Mouse (Mus musculus) spleen, adult 2 months (tissue): ENCODE measurements around the gene Jaml.

ENCODE experiments used
- CTCF ChIP-seq: fragments of 200-500 bp; IDR thresholded peaks from 2 replicates; pipeline ENCODE4 v1.5.1; 2011; ENCODE audit warnings: mild to moderate bottlenecking, inconsistent platforms; ENCODE audit not compliant: insufficient read depth, insufficient read length, insufficient replicate concordance; ENCODE audit errors: extremely low read depth
- POLR2A ChIP-seq: fragments of 200-500 bp; IDR thresholded peaks from 2 replicates; pipeline ENCODE4 v1.6.1; 2011; ENCODE audit warnings: low read depth, low read length, inconsistent platforms

DNA sequence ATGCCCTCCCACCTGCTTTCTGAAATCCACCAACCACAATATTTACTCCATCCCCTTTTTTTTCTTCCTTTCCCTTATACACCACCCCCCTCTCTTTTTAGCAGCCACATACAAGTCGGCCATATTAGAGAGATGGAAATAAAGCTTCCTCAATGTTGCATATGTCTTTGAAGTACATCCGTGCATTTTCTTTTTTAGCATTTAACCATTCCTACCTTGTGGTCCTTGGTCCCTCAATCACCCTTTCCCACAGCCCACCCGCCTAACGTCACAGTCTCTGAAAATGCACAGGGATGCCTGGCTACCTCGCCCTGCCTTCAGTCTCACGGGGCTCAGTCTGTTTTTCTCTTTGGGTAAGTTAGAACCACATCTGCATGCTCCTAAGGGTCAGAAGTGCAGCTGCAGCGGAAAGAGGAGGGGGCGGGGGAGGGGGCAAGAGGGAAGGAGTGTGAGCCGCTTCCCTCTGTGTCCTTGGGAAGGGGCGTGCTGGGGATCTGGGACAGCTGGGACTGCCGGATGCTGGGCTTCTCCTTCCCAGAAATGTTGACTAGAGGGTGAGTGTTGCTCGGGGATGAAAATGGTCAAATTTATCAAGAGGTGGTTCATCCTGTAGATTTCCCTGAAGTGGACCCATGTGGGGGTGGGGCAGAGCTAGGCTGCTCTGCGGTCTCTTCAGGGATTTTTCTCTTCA, 38.9 kb downstream of the Jaml start, which contains the start of gene Scn2b:
- no peak for TF ChIP-seq POLR2A
- no peak for TF ChIP-seq CTCF
